Mouse (Mus musculus) midbrain, embryonic 12.5 days (tissue): ENCODE data around the gene Got2. TPM values are rescaled to one million over a fixed set of nuclear protein-coding genes. Genes with fewer than 3 reads are reported as not detected.
"Not testable (repeated sequence)": the region's sequence is repeated elsewhere in the genome, so short reads cannot be mapped to it uniquely, and the experiment has no call there.

ENCODE experiments used
- ATAC-seq: fragments of 200-750 bp; cut with Nextera tagmentation; 2 replicates; pipeline ENCODE4 v1.8.0; 2017; ENCODE audit warnings: low read depth, moderate TSS enrichment, moderate library complexity; ENCODE audit not compliant: low FRiP score
- H3K27ac ChIP-seq: fragments of 300-500 bp; sonication (generic); replicated peaks from 2 replicates; pipeline ENCODE4 v1.5.1; 2016; ENCODE audit warnings: mild to moderate bottlenecking
- H3K27me3 ChIP-seq: fragments of 300-500 bp; sonication (generic); 2 replicates; pipeline ENCODE4 v1.6.1; 2016; ENCODE audit warnings: mild to moderate bottlenecking
- H3K36me3 ChIP-seq: fragments of 300-500 bp; sonication (generic); 2 replicates; pipeline ENCODE4 v1.6.1; 2016
- H3K4me1 ChIP-seq: fragments of 300-500 bp; sonication (generic); 2 replicates; pipeline ENCODE4 v1.6.1; 2016
- H3K4me2 ChIP-seq: fragments of 300-500 bp; sonication (generic); replicated peaks from 2 replicates; pipeline ENCODE4 v1.6.1; 2016; ENCODE audit warnings: mild to moderate bottlenecking, moderate library complexity
- H3K4me3 ChIP-seq: fragments of 300-500 bp; sonication (generic); 2 replicates; pipeline ENCODE4 v1.5.1; 2016; ENCODE audit warnings: mild to moderate bottlenecking
- H3K9ac ChIP-seq: fragments of 300-500 bp; sonication (generic); replicated peaks from 2 replicates; pipeline ENCODE4 v1.6.1; 2016; ENCODE audit warnings: mild to moderate bottlenecking, moderate library complexity
- H3K9me3 ChIP-seq: fragments of 300-500 bp; sonication (generic); 2 replicates; pipeline ENCODE4 v1.6.1; 2016; ENCODE audit warnings: mild to moderate bottlenecking
- WGBS: fragments of 180-500 bp; shearing (Covaris S2); methylation state at CpG from one replicate; pipeline ENCODE4 v1.1.7; 2016; 5-methylcytosine and 5-hydroxymethylcytosine counted together
- polyA plus RNA-seq: library from polyadenylated mRNA; unstranded; fragments of >200 nt; fragmentation: Nextera tagmentation; extraction: Ambion mirVana; gene quantifications from 2 replicates; pipeline ENCODE4 v1.2.1, GENCODE M21; 2016

The Got2 gene
- polyA plus RNA-seq, 1 experiment from 2014 or later: 194 TPM

GRCm38 (mm10) chr8:95835891-95836290, 52.5 kb downstream of the Got2 start:
- peaks cover 10% of the 10 kb centered on the region for H3K4me1 ChIP-seq
- H3K9me3 ChIP-seq: no peaks in the 10 kb centered on the region
- H3K4me2 ChIP-seq: no peak overlapping the region
- 72% methylated on average over 4 of the region's 4 CpGs for WGBS
- H3K27ac ChIP-seq: no peak overlapping the region
- no peak overlapping the region for H3K4me3 ChIP-seq
- H3K36me3 ChIP-seq: peaks cover 15% of the 10 kb centered on the region
- no peak for ATAC-seq
- no peaks in the 10 kb centered on the region for H3K27me3 ChIP-seq
- H3K9ac ChIP-seq: no peak overlapping the region

- 0 out of 2 replicates have a peak overlapping the region, but pooled peaks have one; percentile 8 for H3K9ac ChIP-seq
- H3K36me3 ChIP-seq: peaks cover 10% of the 10 kb centered on the region
- peaks cover 10% of the 10 kb centered on the region for H3K4me1 ChIP-seq
- peak overlapping the region; percentile 29 for H3K4me3 ChIP-seq
- H3K4me2 ChIP-seq: peak overlapping the region; percentile 54
- peak; percentile 67 for ATAC-seq
- H3K9me3 ChIP-seq: no peaks in the 10 kb centered on the region
- H3K27ac ChIP-seq: no peak overlapping the region; the same call in 1 of the 2 replicates
- H3K27me3 ChIP-seq: no peaks in the 10 kb centered on the region
- under 1% methylated on average over 16 of the region's 16 CpGs for WGBS
Observed at GRCm38 (mm10) chr8:95833435-95833984, 54.8 kb downstream of the Got2 start.

- Histone ChIP-seq H3K9ac (0 out of 2 replicates have a peak overlapping the region, but pooled peaks have one; percentile 8), H3K9me3 (no peaks in the 10 kb centered on the region), H3K36me3 (peaks cover 10% of the 10 kb centered on the region), H3K27ac (no peak overlapping the region), H3K27me3 (no peaks in the 10 kb centered on the region), H3K4me3 (peak overlapping the region; percentile 29), H3K4me1 (peaks cover 10% of the 10 kb centered on the region), H3K4me2 (peak overlapping the region; percentile 54)
- peak; percentile 79; the same call in 1 of the 2 replicates for ATAC-seq
- WGBS: 14% methylated on average over 16 of the region's 16 CpGs
Observed at GRCm38 (mm10) chr8:95832603-95833434, 55.5 kb downstream of the Got2 start.

GRCm38 (mm10) chr8:95830144-95830543, 58.2 kb downstream of the Got2 start:
- no peak overlapping the region for H3K9ac ChIP-seq
- no peak overlapping the region for H3K4me3 ChIP-seq
- no peaks in the 10 kb centered on the region for H3K36me3 ChIP-seq
- no peak overlapping the region for H3K27ac ChIP-seq
- ATAC-seq: no peak
- no peak overlapping the region for H3K4me2 ChIP-seq
- H3K27me3 ChIP-seq: no peaks in the 10 kb centered on the region
- peaks cover 10% of the 10 kb centered on the region for H3K4me1 ChIP-seq
- WGBS: 69% methylated on average over 3 of the region's 3 CpGs
- no peaks in the 10 kb centered on the region for H3K9me3 ChIP-seq

GRCm38 (mm10) chr8:95825162-95825561, 63.2 kb downstream of the Got2 start, which contains the start of gene Sap18b:
Sap18b (plus strand) TSS chr8:95825346.
- 66% methylated on average over 25 of the region's 25 CpGs for WGBS
- H3K36me3 ChIP-seq, H3K9me3 ChIP-seq, H3K4me2 ChIP-seq, H3K9ac ChIP-seq, H3K27ac ChIP-seq, ATAC-seq, H3K4me1 ChIP-seq, H3K4me3 ChIP-seq, H3K27me3 ChIP-seq: not testable (repeated sequence)

GRCm38 (mm10) chr8:95822699-95823098, 65.6 kb downstream of the Got2 start:
- Histone ChIP-seq H3K9me3 (no peaks in the 10 kb centered on the region), H3K36me3 (no peaks in the 10 kb centered on the region), H3K9ac (no peak overlapping the region), H3K27ac (no peak overlapping the region), H3K4me2 (no peak overlapping the region), H3K27me3 (no peaks in the 10 kb centered on the region), H3K4me1 (no peaks in the 10 kb centered on the region), H3K4me3 (no peak overlapping the region)
- ATAC-seq: no peak
- 87% methylated on average over 3 of the region's 3 CpGs for WGBS

- 87% methylated on average over 5 of the region's 5 CpGs for WGBS
- Histone ChIP-seq H3K27ac (no peak overlapping the region), H3K27me3 (no peaks in the 10 kb centered on the region), H3K4me1 (no peaks in the 10 kb centered on the region), H3K9ac (no peak overlapping the region), H3K9me3 (no peaks in the 10 kb centered on the region), H3K4me3 (no peak overlapping the region), H3K4me2 (no peak overlapping the region), H3K36me3 (no peaks in the 10 kb centered on the region)
- ATAC-seq: no peak
Observed at GRCm38 (mm10) chr8:95822096-95822495, 66.3 kb downstream of the Got2 start.

- H3K4me1 ChIP-seq: no peaks in the 10 kb centered on the region
- no peak overlapping the region for H3K4me2 ChIP-seq
- no peaks in the 10 kb centered on the region for H3K9me3 ChIP-seq
- ATAC-seq: no peak
- WGBS: 94% methylated on average over 6 of the region's 6 CpGs
- H3K9ac ChIP-seq: no peak overlapping the region
- no peaks in the 10 kb centered on the region for H3K36me3 ChIP-seq
- H3K27ac ChIP-seq: no peak overlapping the region
- H3K27me3 ChIP-seq: no peaks in the 10 kb centered on the region
- H3K4me3 ChIP-seq: no peak overlapping the region
Observed at GRCm38 (mm10) chr8:95821266-95821665, 67.1 kb downstream of the Got2 start.

GRCm38 (mm10) chr8:95818211-95818610, 70.1 kb downstream of the Got2 start:
- ATAC-seq: no peak
- no peak overlapping the region for H3K27ac ChIP-seq
- WGBS: 53% methylated on average over 1 of the region's 1 CpGs

GRCm38 (mm10) chr8:95817597-95817996, 70.8 kb downstream of the Got2 start:
- no peaks in the 10 kb centered on the region for H3K4me1 ChIP-seq
- no peak overlapping the region for H3K27ac ChIP-seq
- no peak overlapping the region for H3K9ac ChIP-seq
- no peaks in the 10 kb centered on the region for H3K36me3 ChIP-seq
- WGBS: 71% methylated on average over 3 of the region's 3 CpGs
- H3K4me3 ChIP-seq: no peak overlapping the region
- H3K4me2 ChIP-seq: no peak overlapping the region
- no peaks in the 10 kb centered on the region for H3K27me3 ChIP-seq
- ATAC-seq: no peak
- no peaks in the 10 kb centered on the region for H3K9me3 ChIP-seq

More at GRCm38 (mm10) chr8:95818211-95818610, 70.1 kb downstream of the Got2 start:
- no peaks in the 10 kb centered on the region for H3K9me3 ChIP-seq
- H3K36me3 ChIP-seq: no peaks in the 10 kb centered on the region
- no peak overlapping the region for H3K9ac ChIP-seq
- no peak overlapping the region for H3K4me2 ChIP-seq
- no peak overlapping the region for H3K4me3 ChIP-seq
- no peaks in the 10 kb centered on the region for H3K4me1 ChIP-seq
- H3K27me3 ChIP-seq: no peaks in the 10 kb centered on the region

- Histone ChIP-seq H3K27me3 (no peaks in the 10 kb centered on the region), H3K4me2 (no peak overlapping the region), H3K27ac (no peak overlapping the region), H3K4me1 (no peaks in the 10 kb centered on the region), H3K4me3 (no peak overlapping the region), H3K36me3 (no peaks in the 10 kb centered on the region), H3K9ac (no peak overlapping the region), H3K9me3 (no peaks in the 10 kb centered on the region)
- no peak for ATAC-seq
- 54% methylated on average over 5 of the region's 6 CpGs for WGBS
Observed at GRCm38 (mm10) chr8:95816044-95816708, 72.2 kb downstream of the Got2 start.
